Mouse (Mus musculus): ENCODE measurements at regions not wholly inside any gene's neighbourhood (a gene's known extent, or its start where the extent isn't known, plus 50 kb on each side); places are given as distances from the start of the nearest gene placed in this dataset.

- H3K36me3 ChIP-seq (ENCODE audit: control insufficient read depth in 1 of 2, insufficient read depth in 2 of 2, low read length in 2 of 2), result no peaks in the 10 kb centered on the region
- no peaks in the 10 kb centered on the region for H3K79me2 ChIP-seq (ENCODE audit: control insufficient read depth, insufficient read depth, low read length, poor library complexity)
- no peak overlapping the region for H3K4me3 ChIP-seq (ENCODE audit: control insufficient read depth in 1 of 2, insufficient read depth in 1 of 2, low read depth in 2 of 2, low read length in 2 of 2)
- TF ChIP-seq POLR2A (IDR thresholded peaks at IDR 0.05; ENCODE audit: control insufficient read depth in 1 of 2, insufficient read depth in 1 of 2, low read depth in 1 of 2, low read length in 2 of 2, poor library complexity in 1 of 2) (no peak), E2F4 (IDR thresholded peaks at IDR 0.05; ENCODE audit: borderline replicate concordance, low read depth, low read length) (no peak), MXI1 (IDR thresholded peaks at IDR 0.05; ENCODE audit: low read depth, low read length) (no peak)
- no peak overlapping the region for H3K27ac ChIP-seq (ENCODE audit: control insufficient read depth, low read depth, low read length)
- no peak overlapping the region for H3K9ac ChIP-seq (ENCODE audit: control insufficient read depth, low read depth, low read length, poor library complexity, severe bottlenecking)
- H3K4me1 ChIP-seq (ENCODE audit: control insufficient read depth in 1 of 2, insufficient read depth in 2 of 2, low read length in 2 of 2), result no peaks in the 10 kb centered on the region
- DNase-seq (ENCODE audit: low read depth, low spot score), result no peak
- no peaks in the 10 kb centered on the region for H3K27me3 ChIP-seq (ENCODE audit: control insufficient read depth in 1 of 2, insufficient read depth in 2 of 2, low read length in 2 of 2)
- no peaks in the 10 kb centered on the region for H3K9me3 ChIP-seq (replicated peaks; ENCODE audit: insufficient read depth, low read length)
Measured at GRCm38 (mm10) chr13:5553461-5553860, 307.8 kb upstream of the Klf6 start.

DNA sequence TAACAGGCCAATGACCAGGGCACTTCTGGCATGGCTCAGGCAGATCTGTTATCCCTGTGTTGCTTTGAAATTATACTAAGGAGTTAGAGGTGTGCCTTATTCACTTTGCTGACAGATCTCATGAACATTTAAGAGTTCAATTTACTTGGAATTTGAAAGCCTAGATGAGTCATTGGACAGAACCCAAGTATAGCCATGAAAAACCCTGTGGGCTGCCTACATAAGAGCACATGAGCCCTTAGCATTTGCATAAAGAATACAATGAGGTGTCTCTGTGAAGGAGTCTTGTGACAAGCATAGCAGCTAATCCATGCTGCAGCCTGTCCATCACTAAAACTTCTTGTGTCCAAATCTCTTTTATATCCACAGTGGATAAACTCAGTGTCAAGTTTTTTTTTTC lies 303.2 kb upstream of the Klf6 start:
- Histone ChIP-seq H3K9ac (ENCODE audit: control insufficient read depth, low read depth, low read length, poor library complexity, severe bottlenecking) (no peak overlapping the region), H3K4me3 (ENCODE audit: control insufficient read depth in 1 of 2, insufficient read depth in 1 of 2, low read depth in 2 of 2, low read length in 2 of 2) (no peak overlapping the region), H3K36me3 (ENCODE audit: control insufficient read depth in 1 of 2, insufficient read depth in 2 of 2, low read length in 2 of 2) (no peaks in the 10 kb centered on the region), H3K79me2 (ENCODE audit: control insufficient read depth, insufficient read depth, low read length, poor library complexity) (no peaks in the 10 kb centered on the region), H3K4me1 (ENCODE audit: control insufficient read depth in 1 of 2, insufficient read depth in 2 of 2, low read length in 2 of 2) (no peaks in the 10 kb centered on the region), H3K27ac (ENCODE audit: control insufficient read depth, low read depth, low read length) (no peak overlapping the region), H3K9me3 (replicated peaks; ENCODE audit: insufficient read depth, low read length) (no peaks in the 10 kb centered on the region), H3K27me3 (ENCODE audit: control insufficient read depth in 1 of 2, insufficient read depth in 2 of 2, low read length in 2 of 2) (no peaks in the 10 kb centered on the region)
- no peak for TF ChIP-seq ELF1 (IDR thresholded peaks at IDR 0.05; ENCODE audit: low read depth, low read length)
- no peak for TF ChIP-seq NRF1 (IDR thresholded peaks at IDR 0.05; ENCODE audit: insufficient read depth, low read depth, low read length, poor library complexity, severe bottlenecking)
- TF ChIP-seq GABPA (IDR thresholded peaks at IDR 0.05; ENCODE audit: low read depth, low read length), result no peak
- TF ChIP-seq MYB (IDR thresholded peaks at IDR 0.05; ENCODE audit: low read depth, low read length), result no peak
- no peak for TF ChIP-seq E2F4 (IDR thresholded peaks at IDR 0.05; ENCODE audit: borderline replicate concordance, low read depth, low read length)
- no peak for TF ChIP-seq RAD21 (IDR thresholded peaks at IDR 0.05; ENCODE audit: low read depth, low read length)
- DNase-seq (ENCODE audit: low read depth, low spot score), result no peak

DNA sequence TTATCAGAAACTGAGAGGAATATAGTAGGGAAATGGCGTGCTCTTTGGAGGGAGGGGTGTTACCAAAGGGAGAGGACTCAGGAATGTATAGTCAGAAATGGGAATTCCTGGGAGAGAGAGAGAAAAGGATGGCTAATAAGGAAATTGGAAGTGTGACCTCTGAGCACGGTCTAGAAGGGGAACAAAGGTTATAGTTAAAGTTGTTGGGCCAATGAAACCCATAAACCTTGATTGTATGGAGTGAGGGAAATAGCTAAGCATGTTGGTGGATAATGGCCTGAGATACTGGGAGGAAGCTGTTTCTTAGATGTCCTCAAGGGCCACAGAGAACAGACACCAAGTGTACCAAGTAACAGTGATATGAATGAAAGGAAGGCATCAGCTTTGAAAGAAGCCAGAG lies 294.8 kb upstream of the Klf6 start:
- H3K27ac ChIP-seq (ENCODE audit: control insufficient read depth, low read depth, low read length), result no peak overlapping the region
- H3K4me3 ChIP-seq (ENCODE audit: control insufficient read depth in 1 of 2, insufficient read depth in 1 of 2, low read depth in 2 of 2, low read length in 2 of 2), result no peak overlapping the region
- H3K79me2 ChIP-seq (ENCODE audit: control insufficient read depth, insufficient read depth, low read length, poor library complexity), result no peaks in the 10 kb centered on the region
- H3K9ac ChIP-seq (ENCODE audit: control insufficient read depth, low read depth, low read length, poor library complexity, severe bottlenecking), result no peak overlapping the region
- no peaks in the 10 kb centered on the region for H3K36me3 ChIP-seq (ENCODE audit: control insufficient read depth in 1 of 2, insufficient read depth in 2 of 2, low read length in 2 of 2)
- no peaks in the 10 kb centered on the region for H3K9me3 ChIP-seq (replicated peaks; ENCODE audit: insufficient read depth, low read length)
- H3K4me1 ChIP-seq (ENCODE audit: control insufficient read depth in 1 of 2, insufficient read depth in 2 of 2, low read length in 2 of 2), result no peaks in the 10 kb centered on the region
- no peak for DNase-seq (ENCODE audit: low read depth, low spot score)
- TF ChIP-seq ZNF384 (IDR thresholded peaks at IDR 0.05; ENCODE audit: low read depth, low read length), result no peak
- TF ChIP-seq RAD21 (IDR thresholded peaks at IDR 0.05; ENCODE audit: low read depth, low read length), result no peak
- no peak for TF ChIP-seq KAT2A (conservative IDR thresholded peaks at IDR 0.05; ENCODE audit: low read depth, low read length)
- no peak for TF ChIP-seq TCF12 (IDR thresholded peaks at IDR 0.05; ENCODE audit: low read depth, low read length)
- no peak for TF ChIP-seq NELFE (IDR thresholded peaks at IDR 0.05; ENCODE audit: low read depth, low read length)
- TF ChIP-seq TAL1 (IDR thresholded peaks at IDR 0.05; ENCODE audit: low read length), result no peak
- no peak for TF ChIP-seq GATA1 (IDR thresholded peaks at IDR 0.05; ENCODE audit: low read depth, low read length)
- TF ChIP-seq USF1 (IDR thresholded peaks at IDR 0.05; ENCODE audit: low read depth, low read length), result no peak
- TF ChIP-seq CHD2 (IDR thresholded peaks at IDR 0.05; ENCODE audit: low read length), result no peak
- H3K27me3 ChIP-seq (ENCODE audit: control insufficient read depth in 1 of 2, insufficient read depth in 2 of 2, low read length in 2 of 2), result no peaks in the 10 kb centered on the region

Measured in MEL (cell line).